Mouse (Mus musculus) adrenal gland, postnatal 4 days (tissue): ENCODE data around the gene Abcb8. TPM values are rescaled to one million over a fixed set of nuclear protein-coding genes. Genes with fewer than 3 reads are reported as not detected.
"Not testable (repeated sequence)": the region's sequence is repeated elsewhere in the genome, so short reads cannot be mapped to it uniquely, and the experiment has no call there.

Experiments
- DNase-seq, 2 experiments: peaks; one replicate each; pipeline ENCODE4 v3.0.0; 2021 to 2022; ENCODE audit warnings: low spot score in 2 of 2, mixed read lengths in 2 of 2
- total RNA-seq, 2 experiments: library from RNA; stranded (reverse); gene quantifications; 2 replicates each; pipeline ENCODE4 v1.2.3; 2021

The Abcb8 gene
- total RNA-seq, 2 experiments from 2014 or later: 73.9 to 84.8 TPM

DNA sequence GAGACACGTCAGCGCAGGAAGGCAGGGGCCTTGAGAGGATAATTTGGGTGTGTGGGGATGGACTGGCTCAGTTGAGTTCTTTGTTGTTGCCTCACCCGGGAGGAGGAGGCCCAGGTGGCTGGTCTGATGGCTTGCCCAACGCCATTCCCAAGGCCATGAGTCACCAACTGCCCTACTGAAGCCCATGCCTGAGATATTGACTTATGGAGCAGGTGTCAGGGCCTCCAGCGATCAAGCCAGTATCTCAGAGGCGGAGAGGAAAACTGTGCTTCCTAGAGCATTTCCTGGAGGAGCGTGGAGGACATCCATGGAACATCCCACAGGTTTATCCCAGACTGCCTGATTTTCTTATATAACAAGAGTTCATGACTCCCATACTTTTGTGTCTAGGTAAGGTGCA is 739 bp upstream of the Abcb8 start:
- DNase-seq: no peak

DNA sequence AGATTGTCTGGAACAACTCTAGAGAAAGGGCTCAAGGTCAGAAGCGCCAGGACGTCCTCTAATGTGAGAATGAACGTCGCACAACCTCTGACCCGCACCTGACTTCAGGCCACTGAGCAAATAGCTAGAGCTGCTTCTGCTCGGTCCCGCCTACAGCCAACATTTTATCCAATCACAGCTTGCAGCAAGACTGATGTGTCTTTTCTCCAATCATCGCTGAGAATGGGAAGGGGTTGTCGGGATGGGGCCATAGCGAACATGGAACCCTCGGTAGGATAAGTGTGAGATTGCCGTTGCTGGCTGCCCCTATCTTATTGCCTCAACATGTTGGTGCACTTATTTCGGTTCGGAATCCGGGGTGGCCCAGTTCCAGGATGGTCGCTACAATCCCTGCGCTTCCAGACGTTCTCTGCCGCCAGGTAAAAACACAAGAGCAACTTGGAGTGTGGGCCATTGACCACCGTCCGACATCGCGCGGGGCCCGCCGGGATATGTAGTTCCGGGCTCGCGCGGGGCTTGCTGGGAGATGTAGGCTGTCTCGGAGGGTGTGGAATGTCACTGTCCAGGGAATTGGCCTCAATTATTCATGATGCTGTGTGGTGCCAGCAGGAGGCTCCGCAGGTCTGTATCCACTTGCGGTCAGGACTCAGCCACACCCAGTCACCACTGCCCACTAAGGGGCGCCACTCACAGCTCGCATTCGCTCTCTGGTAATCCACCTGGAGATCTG is 867 bp downstream of the Abcb8 start:
- peak; percentile 82 to 90 for DNase-seq

DNA sequence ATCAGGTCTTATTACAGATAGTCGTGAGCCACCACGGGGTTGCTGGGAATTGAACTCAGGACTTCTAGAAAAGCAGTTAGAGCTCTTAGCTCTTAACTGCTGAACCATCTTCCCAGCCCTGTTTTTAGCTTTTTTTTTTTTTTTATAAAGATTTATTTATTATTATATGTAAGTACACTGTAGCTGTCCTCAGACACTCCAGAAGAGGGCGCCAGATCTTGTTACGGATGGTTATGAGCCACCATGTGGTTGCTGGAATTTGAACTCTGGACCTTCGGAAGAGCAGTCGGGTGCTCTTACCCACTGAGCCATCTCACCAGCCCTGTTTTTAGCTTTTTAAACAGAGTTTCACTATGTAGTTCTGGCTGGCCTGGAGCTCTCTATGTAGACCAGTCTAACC is 2.8 kb downstream of the Abcb8 start:
- not testable (repeated sequence) for DNase-seq

DNA sequence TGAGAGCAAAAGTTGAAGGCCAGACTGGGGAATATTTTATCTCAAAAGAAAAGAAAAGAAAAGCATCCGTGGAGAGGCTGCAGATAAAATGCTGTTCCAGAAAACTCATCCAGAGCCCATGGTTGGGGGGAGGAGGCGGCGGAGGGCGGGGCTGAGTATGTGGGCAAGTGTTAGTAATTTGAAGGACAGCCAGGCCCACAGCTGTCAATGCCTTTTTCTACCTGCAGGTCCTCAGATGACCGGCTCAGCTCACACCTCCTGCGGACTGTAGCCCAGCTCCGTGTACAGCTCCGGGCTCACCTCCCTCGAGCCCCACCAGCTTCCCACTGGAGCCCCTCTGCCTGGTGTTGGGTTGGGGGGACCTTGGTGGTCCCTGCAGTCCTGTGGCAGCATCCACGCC is 6.2 kb downstream of the Abcb8 start:
- DNase-seq: no peak

DNA sequence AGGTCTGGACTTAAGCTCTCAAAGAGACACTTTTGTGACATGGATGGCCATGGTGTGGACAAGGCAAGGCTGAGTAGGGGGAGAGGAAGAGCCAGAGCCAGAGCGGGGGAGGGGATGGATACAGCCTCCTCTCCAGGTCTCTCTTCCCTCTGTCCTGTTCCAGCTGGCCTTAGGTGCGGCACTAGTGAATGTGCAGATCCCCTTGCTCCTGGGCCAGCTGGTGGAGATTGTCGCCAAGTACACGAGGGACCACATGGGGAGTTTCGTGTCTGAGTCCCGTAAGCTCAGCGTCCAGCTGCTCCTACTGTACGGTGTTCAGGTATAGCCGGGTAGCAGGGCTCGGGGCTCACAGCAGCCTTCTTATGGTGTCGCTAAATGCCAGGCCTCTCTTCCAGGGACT is 6.9 kb downstream of the Abcb8 start:
- DNase-seq: no peak

DNA sequence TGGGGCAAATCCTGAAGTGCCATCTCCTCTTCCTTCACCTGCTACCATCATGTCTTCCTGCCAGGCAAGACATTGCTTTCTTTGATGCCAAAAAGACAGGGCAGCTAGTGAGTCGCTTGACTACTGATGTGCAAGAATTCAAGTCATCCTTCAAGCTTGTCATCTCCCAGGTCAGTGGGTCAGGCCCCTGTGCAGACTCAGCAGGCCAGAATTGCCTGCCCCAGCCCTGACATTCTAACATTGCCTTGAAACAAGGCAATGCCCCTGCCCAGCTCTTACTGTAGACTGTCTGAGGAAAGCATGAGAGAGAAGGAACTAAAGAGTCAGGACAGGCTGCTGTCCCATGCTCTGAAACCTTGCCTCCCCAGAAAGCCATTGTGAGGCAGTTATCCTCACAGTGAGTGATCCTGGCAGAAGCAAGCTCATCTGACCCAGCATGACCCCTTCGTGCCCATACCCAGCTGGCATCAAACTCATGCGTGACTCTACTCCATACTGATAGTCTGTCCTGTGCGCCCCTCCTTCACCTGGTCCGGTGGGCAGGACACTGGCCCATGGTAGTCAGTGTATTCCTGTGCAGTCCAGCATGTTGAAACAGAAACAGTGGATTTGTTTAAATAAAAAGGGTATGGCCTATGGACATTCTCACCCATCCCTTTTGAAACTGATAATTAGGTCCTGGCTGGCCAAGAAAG is 7.6 kb downstream of the Abcb8 start:
- DNase-seq: no peak

DNA sequence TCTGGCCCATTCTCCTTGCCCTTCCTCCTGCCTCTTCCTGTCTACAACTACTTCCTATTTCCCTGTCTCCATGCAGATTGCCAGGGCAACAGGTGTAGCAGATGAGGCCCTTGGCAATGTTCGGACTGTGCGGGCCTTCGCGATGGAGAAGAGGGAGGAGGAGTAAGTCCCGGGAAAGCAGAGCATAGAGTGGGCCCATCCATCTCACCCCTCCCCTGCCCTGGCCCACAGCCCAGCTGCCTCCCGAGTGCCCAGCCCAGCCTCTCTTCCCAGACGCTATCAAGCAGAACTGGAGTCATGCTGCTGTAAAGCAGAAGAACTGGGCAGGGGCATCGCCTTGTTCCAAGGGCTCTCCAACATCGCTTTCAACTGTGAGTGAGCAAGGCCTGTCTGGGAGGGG is 8.5 kb downstream of the Abcb8 start:
- DNase-seq: no peak

DNA sequence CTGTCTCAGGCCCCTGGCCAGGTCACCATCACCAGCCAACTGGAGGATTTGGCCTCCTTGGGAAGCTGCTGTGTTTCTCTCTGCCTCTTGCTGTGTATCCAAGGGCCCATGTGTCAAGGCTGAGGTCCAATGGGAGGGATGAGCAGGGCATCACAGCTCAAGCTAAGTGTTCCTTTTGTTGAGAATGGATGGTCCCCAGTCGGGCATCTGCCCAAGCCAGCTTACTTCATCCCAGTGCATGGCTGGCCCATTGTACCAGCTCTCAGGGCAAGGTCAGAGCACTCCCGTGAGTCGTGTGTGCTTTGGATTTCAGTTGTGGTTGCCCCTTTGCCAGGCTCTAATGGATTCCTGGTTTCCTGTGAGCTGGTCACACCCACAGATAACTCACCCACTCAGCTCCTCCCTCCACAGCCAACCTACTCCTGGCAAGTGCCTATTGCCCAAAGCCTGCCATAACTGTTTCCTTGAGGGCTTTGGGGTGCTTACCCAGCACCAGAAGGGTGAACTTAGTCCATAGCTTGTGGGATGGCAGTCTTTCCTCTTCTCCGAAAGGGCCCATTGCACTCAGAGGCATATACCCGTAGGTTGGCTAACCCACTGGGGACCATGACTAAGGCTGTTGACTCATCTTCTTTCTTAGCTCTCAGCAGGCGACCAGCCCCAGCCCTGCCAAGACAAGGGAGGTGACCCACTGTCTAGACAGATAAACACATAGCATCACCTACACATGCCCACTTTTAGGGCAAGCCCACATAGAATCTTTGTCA is 11.3 kb downstream of the Abcb8 start:
- DNase-seq: no peak

DNA sequence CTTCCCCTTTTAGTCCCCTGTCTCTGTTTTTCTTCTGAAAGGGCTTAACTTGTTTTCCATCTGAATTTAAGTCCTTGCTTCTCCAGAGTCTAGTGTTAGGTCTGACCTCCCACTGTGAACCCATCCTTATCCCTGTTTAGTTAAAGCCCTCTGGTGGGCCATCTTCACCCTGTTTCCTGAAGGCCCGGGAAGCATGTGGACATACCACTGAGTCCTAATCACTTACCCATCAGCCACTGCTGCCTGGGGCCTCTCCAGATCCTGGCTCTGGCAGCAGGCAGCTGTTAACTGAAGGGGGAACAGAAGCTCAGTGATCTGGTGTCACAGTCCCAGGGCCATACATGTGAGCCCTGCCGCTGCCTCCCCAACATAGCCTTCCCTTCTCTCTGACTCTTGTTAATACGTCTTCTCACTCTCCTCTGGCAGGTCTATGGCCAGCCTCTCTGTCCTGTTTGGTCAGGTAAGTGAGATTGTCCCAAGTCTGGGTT is 12.0 kb downstream of the Abcb8 start:
- no peak for DNase-seq

DNA sequence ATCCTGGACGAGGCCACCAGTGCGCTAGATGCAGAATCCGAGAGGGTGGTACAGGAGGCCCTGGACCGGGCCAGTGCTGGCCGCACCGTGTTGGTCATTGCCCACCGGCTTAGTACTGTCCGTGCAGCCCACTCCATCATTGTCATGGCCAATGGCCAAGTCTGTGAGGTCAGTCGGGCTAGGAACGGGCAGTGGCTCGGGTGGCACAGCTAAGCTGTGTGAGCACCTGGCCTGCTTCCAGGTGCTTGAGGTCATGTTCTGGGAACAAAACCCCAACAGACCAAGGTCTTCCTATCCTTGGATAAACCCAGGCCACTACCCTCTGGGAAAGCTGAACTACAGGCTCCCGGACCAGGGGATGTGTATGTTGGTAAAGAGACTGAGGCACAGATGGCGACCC is 15.2 kb downstream of the Abcb8 start:
- DNase-seq: no peak

DNA sequence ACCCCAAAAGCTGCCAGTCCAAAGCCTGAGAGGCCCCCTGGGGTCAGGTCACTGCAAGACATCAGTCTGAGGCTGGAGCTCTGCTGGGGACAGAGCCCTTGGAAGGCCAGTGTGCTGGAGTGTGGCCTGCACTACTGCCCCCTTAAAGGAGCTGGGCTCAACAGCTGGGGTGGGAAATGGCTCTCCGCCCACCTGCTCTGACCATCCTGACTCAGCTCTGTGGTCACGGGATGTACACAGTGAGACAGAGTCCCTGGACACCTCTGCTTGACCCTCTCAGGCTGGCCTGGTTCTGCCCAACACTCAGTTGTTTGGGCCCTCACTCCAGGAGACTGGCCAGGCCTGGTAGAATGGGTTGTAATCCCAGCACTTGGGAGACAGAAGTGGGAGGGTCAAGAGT is 16.0 kb downstream of the Abcb8 start:
- no peak for DNase-seq

DNA sequence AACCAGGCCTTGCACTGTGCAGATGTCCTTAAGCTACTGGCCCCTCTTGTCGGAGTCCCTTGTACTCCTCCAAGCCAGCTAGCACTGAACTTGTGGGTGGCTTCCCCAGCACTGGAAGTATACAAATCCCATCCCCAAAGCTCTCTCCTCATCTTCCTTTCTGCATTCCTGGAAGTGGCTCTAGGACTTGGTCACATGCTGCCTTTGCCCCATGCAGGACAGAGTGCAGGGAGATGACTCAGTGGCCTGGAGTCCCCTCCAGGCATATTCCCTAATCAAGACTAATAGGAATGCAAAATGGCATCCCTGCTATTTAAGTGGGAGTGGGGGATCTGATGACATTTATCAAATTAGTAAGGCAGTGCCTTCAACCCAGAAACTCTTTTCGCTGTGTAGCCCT is 18.6 kb downstream of the Abcb8 start:
- DNase-seq: no peak

DNA sequence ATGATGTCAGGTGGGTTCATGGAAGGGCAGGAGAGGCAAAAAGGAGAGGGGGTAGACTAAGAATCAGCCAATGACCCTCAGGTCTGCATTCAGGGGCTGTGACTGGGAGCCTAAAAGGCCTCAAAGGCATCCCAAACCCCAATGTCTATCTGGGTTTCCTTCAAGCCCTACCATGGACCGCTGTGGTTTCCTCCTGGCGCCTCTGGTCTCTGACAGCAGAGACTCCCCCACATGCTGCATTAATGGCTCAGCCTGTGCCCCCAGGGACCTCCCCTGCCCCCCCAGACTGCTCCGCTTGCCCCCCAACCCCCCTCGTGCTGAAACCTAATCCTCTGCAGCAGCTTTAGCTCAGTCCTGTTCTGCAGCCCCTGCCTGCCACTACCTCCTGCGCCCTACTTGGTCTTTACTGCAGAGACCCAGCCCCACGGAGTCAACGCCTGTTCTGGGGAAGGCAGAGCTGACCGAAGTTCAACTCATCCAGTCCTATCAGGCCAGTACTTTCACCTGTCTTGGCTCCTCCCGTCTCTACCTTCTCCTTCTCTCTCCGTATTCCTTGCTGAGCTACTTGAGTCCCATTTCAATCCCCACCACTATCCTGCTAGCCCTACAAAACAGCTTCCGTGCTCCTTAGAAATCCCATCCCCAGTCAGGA is 19.7 kb downstream of the Abcb8 start, which contains the start of gene Asic3:
Gene Asic3, plus strand, starts transcription at position 351 of the 652 bp plus-strand sequence.
- no peak for DNase-seq

DNA sequence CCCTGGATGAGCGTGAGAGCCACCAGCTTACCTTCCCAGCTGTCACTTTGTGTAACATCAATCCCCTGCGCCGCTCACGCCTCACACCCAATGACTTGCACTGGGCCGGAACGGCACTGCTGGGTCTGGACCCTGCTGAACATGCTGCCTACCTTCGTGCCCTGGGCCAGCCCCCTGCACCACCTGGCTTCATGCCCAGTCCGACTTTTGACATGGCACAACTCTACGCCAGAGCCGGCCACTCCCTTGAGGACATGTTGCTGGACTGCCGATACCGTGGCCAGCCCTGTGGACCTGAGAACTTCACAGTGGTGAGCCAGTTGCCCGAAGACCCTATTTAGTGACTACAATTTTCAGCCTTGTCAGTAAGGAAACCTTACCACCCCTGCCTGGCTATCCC is 20.5 kb downstream of the Abcb8 start:
- DNase-seq: no peak

DNA sequence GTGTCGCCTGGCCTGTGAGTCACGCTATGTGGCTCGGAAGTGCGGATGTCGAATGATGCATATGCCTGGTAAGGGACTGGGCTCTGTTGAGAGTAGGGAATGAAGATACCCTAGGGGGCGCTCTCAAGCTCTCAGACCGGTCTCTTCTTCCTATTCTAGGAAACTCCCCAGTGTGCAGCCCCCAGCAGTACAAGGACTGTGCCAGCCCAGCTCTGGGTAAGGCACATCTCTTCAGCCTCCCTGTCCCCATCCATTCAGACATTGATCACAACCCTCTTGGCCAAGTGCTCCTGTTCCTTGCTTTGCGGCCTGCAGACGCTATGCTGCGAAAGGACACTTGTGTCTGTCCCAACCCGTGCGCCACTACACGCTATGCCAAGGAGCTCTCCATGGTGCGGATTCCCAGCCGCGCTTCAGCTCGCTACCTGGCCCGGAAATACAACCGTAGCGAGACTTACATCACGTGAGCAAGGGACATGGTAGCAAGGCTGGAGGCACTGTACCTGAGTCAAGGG is 22.8 kb downstream of the Abcb8 start:
- peak in 1 of 2 experiments; percentile 45 for DNase-seq

DNA sequence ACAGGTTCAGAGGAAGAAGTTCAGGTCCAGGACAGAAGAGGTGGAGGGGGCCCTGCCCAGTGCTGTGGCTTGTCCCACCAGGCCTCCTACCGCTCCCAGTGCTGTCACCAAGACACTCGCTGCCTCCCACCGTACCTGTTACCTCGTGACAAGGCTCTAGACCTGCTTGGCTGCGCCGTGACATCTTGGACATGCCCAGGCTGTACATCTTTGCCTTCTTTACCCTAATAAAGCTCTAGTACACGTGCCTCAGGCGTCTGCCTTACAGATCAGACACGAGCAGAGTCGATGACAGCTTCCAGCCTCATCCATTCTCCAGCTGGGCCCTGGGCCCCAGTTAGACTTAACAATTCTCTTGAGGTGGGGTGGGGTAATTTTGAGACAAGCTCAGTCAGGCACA is 24.1 kb downstream of the Abcb8 start:
- DNase-seq: no peak

DNA sequence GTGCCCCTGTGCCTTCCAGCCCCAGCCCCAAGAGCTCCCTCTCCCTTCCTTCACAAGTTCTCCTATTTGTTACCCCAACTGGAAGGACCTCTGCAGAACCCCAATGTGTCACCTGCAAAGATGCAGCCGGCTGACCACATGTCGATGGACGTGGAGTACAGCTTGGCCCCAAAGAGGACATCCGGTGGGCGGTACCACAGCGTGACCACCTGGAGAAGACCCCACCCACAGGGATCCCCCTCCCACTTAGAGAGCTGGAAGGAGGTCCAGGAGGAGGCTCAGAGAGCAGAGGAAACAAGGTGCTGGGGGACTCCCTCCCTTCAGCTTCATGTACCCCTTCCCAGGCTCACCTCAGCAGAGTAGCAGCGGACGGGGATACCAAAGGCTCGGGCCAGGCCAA is 26.9 kb downstream of the Abcb8 start:
- DNase-seq: no peak

DNA sequence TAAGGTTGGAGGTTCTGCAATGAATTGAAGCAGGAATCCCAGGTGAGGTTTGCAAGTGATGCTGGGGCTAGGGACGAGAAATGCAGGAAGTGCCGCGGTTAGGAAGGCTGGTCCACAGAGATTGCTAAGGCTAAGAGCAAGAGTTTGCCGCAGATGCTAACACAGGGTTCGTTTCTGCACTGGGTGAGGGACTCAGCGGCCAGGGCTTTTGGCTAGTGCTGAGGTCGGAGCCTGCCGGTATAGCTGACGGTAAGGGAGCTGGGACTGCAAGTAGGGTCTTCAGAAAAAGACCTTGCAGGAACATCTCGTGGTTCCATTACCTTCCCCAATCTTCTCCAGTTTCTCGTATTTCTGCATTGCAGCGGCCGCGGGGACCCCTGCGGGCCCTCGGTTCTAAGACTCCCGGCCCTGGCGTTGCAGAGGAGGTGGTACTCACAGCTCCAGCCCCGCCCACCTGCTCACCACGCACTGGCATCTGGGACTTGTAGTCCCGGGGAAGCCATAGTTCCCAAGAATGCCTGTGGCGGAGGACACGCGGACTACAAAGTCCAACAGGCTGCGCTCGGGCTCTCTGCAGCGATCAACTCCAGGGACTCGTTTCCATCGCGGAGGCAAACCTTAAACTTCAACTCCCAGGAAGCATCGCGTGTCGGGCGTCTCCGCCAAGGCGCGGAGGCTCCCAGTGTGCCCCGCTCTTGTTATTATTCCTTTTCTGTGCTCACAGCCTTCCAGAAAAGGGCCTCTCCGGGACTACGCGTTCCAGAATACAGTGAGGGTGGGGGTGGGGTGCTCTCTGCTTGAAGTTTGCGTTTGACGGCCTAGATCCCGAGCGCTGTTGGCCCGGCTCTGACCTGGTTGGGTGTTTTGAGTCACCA is 29.9 kb downstream of the Abcb8 start, which contains the start of the genes Cdk5 and Slc4a2:
Gene Cdk5, minus strand, starts transcription at position 402 of the 875 bp plus-strand sequence.
Gene Slc4a2, plus strand, starts transcription at position 709 of the 875 bp plus-strand sequence.
- DNase-seq: peak; percentile 81 to 93

DNA sequence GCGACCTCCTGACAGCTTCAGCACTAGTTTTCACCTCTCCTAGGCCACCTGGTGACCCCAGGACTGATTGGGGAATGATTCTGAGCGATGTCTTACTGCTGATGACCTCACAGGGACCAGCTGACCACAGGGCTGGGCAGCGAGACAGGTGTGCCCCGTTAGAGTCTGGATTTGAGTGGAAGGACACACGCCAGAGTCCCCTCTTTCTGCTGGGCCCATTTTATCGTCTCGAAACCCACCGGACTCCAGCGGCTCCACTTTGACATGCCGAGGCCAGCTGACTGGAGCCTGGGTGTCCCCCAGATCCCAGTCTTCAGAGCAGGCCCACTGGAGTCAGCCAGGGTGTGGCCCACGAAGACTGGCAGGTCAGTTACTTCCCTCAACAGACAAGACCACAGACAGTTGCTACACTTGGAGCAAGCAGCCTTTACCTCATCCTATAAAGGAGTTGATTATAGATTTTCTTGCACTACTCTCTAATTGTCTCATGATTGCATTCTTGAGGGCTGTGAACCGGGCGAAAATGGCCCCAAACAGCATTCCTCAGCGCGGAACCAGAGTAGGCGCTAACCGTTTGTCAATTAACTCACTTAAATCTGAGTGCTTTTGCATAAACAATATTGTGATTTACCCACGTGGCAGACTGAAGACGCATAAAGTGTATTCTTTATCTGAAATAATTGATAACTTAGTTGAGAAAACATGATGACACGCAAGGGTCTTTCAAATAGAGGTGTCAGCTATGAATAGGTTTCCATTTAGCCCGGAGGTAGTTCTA is 30.7 kb downstream of the Abcb8 start:
- no peak for DNase-seq
